Mouse (Mus musculus): ENCODE measurements around the gene Adamts20.
"Not testable (repeated sequence)": the region's sequence is repeated elsewhere in the genome, so short reads cannot be mapped to it uniquely, and the experiment has no call there.

Adamts20 gene

GRCm38 (mm10) chr15:94444043-94444436 is 21.2 kb downstream of the Adamts20 start:
- DNase-seq = no peak

DNA sequence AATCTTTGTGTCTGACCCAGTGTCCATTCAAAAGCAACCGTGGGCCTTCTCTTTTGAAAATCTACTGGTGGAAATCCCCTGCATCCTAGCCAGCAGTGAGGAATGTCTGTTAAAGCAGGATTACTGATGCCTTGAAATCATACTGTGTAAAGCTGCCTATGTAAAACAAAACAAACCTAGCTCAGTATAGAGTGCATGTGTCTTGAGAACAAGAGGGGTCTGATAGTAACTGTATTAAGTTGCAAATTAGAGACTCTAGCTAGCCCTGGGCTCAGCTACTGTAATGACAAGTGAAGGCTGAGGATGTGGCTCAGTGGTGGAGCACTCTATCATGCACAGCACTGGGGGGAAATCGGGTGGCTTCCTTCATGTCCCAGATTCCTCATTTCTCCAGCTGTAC is 22.2 kb downstream of the Adamts20 start:
- DNase-seq = no peak

GRCm38 (mm10) chr15:94435532-94435931 is 29.7 kb downstream of the Adamts20 start:
- DNase-seq = no peak

GRCm38 (mm10) chr15:94430681-94431405 is 34.4 kb downstream of the Adamts20 start:
- no peak for DNase-seq

DNA sequence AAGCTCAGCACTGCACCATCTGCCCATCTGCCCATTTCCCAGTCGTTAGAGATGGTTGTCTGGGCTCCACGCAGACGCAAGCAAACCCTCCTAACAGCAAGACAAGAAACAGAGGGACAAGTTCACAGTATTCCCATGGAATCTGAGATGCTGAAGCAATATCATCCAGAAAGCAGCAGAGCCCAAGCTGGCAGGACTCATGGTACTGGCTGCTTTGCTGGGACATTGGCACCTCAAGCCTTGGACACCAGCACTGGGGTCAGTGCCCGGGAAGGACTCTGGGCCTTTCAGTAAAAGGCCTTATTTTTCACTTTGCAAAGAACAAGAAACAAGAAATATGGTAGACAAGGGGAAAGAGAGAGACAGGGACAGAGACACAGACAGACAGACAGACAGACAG is 36.5 kb downstream of the Adamts20 start:
- no peak for DNase-seq

DNA sequence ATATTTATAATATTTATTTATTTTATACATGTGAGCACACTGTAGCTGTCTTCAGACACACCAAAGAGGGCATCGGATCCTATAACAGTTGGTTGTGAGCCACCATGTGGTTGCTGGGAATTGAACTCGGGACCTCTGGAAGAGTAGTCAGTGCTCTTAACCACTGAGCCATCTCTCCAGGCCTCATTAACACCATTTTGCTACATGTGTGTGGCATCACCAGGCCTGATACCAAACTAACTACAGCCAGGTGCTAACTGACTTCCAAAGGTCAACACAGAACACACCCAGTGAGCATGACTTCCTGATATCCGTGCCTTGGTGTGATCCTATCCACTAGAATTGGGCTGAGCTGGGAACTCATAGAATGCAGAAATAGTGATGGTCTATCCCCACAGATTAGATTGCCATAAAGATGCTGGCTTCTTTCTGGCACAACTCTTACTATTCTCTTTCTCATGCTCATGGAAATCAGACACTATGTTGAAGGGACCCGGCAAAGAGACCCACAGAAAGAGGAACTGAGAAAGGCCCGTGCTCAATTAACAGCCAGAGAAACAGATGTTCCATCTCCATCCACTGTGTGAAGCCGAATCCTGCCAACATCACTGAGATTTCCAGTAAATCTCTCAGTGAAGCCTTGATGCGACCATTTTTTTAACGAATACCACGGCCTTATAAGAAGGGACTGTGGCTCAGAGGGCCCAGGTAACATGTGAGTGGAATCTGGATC is 37.6 kb downstream of the Adamts20 start:
- DNase-seq = no peak

DNA sequence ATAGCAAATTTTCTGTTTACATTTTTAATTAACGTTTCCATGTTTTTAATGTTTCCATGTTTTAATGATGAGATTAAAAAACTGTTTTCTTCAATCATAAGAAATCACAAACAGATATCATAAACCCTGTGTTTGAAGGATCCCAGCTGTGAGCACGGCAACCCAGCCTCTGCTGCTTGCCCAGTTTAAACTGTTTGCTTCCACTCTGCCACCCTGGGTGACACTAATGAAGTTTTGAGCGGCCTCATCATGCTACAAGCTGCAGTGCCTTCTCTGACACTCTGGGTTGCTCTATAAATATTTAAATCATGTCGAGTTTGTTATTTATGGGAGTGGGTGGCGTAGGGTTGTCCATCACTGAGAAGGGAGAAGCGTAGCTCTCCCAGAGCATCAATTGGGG is 44.7 kb downstream of the Adamts20 start:
- no peak for DNase-seq

DNA sequence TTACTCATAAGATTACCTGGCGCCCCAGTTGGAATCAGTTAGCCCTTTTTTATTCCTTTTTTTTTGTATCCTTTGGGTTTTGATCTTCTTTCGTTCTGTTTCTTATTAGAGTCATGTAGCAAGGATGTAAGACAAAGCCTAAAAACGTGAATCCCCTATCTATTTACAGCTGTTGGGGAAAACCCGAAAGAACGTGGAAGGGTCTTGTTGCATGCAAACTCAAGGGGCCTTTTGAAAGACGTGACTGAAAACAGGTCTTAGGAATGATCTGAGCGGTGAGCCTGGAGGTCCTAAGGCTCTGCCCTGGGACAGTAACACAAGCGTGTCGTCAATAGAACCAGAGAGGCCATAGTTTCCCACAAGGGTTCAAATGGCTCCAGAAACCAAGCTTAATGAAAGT is 46.1 kb downstream of the Adamts20 start:
- no peak for DNase-seq

DNA sequence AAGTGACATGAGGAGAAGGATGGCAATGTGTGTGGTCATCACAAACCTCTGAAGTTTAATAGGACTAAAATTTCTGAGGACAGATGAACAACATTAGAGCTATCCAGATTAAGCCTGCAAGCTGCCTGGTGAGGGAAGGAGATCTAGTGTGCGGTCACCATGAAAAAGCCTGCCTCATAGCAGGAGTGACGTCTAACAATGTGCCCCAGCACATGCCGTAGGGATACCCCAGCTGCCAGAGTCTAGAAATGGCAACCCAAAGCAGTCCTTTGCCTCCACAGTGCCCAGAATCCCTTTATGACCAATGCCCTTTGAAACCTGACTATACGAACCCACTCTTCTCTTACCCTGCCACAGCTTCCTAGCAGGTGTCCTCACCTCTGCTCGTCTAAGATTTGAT is 46.8 kb downstream of the Adamts20 start:
- DNase-seq = no peak

GRCm38 (mm10) chr15:94417216-94418155 is 47.7 kb downstream of the Adamts20 start:
- no peak for DNase-seq

GRCm38 (mm10) chr15:94409832-94410231 is 55.4 kb downstream of the Adamts20 start:
- DNase-seq = no peak

DNA sequence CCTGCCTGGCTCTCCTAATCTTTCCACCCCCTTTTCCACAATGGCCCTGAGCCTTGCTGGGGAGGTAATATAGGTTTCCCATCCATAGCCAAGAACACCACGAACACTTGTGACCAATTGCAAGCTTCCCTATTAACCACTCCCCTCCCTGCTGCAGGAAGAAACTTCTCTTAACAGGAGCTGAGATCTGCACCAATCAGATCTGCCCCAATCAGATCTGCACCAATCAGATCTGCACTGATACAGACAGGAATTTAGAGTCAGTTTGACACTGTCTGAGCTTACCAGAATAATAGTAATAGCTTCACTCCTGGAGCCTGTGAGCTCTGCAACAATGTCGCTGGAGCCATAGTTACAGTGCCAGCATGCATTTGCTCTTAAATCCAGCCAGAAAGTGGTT is 58.9 kb downstream of the Adamts20 start:
- no peak for DNase-seq

DNA sequence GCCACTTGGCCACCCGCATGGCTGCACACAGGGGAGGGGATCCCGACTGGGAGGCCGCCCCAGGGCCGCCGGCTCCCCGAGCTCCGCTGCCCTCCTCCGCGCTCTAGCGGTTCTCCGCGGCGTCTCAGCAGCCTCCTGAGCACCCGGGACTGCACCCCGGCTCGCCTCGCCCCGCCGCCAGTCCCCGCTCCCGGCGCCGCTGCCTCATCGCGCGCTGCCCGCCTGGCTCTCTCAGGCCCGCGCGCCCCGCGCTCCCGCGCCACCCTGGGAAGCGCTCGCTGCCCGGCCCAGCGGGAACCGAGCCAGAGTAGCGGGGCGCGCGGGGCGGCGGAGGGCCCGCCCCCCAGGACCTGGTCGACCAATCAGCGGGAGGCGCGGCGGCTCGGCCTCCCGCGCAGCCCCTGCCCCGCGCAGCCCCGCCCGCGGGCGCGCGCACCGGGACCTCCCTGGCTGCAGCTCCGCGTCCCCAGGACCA is 61.1 kb downstream of the Adamts20 start:
- DNase-seq = peak; percentile 33

DNA sequence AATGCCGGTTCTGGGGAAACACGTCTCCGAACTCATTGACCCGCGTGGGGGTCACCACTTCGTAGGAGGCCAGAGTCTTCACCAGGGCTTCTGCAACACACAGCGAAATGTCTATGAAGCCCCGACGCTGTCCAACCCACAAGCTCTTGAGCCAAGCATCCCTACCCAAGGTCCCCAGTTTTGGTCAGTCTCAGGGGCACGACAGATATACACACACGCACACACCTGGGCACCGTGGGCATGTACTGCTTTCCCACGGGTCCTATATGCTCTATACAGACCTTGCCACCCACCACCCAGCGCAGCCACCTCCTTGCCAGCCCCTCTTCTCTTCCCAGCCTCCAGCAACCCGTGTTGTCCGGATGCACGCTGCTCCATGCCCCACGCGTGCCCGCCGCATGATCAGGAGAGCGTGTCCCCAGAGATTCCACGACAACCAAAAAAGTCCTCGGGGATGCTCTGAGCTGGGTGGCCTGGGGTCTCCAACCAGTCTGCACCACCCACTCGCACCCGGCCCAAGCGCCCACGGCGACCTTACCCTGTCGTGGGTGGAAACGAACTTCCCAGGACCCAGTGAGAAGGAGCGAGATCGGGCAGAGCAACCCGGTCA is 61.7 kb downstream of the Adamts20 start:
- no peak for DNase-seq

DNA sequence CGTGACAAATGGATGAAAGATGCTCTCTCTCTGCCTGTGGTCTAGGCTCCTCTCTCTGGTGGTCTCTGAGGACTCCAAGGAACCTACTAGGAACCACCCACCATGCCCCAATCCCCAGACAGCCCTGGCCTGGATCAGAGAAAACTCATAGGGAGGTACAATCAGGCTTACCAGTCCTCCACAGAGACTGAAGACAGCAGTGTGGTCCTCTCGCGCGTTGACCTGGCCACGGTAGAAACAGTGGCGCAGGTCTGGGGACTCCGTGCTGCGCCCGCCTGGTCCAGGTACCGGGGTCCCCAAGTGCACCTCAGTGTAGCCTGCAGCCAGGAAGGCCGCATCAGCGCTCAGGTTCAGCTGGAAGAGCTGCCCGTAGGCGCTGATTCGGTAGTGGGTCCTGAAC is 62.2 kb downstream of the Adamts20 start:
- DNase-seq = no peak

DNA sequence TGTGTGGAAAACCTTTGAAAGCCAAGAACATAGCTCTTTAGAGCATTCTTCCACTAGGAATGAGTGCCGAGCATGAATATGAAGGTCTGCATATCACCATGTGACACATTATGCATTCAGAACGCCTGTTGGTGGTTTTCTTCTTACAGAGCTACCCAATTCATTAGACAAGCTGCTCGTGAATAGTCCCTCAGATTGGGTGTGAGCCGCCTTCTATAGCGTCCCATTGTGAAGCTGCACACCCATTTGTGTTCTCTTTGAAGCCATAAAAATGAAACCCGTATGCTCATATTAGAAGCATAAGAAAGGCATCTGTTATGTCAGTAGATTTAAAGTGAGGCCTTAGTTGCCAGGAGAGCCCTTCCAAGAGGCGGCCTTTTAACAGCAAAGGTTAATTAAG is 72.5 kb downstream of the Adamts20 start:
- no peak for DNase-seq

GRCm38 (mm10) chr15:94390127-94390526 is 75.1 kb downstream of the Adamts20 start:
- not testable (repeated sequence) for DNase-seq

DNA sequence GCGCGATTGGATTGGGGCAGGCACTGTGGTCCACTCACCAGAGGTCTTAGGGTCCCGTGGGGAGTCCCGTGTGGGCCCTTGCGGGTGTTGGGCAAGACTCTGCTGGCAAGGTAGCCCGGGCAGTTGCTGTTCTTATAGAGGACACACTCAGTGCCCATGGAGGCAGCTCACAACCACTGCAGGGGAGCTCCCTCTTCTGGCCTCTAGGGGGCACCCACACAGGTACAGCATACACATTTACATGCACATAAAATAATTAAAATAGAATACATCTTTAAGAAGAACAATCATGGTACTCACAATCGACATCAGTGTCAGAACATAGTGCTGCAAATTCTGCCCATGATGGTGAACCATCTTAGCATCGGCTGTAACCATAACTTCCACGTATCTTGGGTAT is 85.8 kb downstream of the Adamts20 start:
- no peak for DNase-seq

- no peak for DNase-seq
Observed at GRCm38 (mm10) chr15:94372548-94372947, 92.7 kb downstream of the Adamts20 start.

DNA sequence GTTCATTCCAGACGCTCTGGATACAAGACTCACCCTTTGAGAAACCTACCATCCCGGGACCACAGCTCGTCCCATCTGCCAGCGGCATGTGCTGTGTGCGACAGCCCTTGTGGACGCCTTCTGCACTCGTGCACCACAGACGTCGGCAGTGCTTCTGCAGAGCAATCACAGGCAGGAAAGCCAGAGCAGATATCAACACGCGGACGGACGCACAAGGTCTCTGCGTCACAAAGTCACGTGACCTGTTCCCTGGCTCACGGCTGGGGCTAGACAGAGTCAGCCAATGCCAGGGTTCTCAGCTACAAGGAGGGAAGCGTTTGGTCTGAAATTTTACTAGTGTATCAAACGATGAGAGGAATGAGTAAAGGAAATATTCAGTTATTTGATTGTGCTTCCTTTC is 116.2 kb downstream of the Adamts20 start:
- no peak for DNase-seq

- no peak for DNase-seq
Observed at GRCm38 (mm10) chr15:94344317-94344716, 120.9 kb downstream of the Adamts20 start.

- peak; percentile 43 for DNase-seq
Observed at GRCm38 (mm10) chr15:94342365-94342764, 122.9 kb downstream of the Adamts20 start.

- no peak for DNase-seq
Observed at GRCm38 (mm10) chr15:94339011-94339410, 126.2 kb downstream of the Adamts20 start.

Data from cerebellum, adult 8-10 months (tissue).